Mouse (Mus musculus) hindbrain, embryonic 14.5 days (tissue): Measurements from ENCODE around the gene Spsb2. TPM values are rescaled to one million over a fixed set of nuclear protein-coding genes. Genes with fewer than 3 reads are reported as not detected.
A peak's percentile ranks its signal among the peaks of the same experiment; 100 is the strongest.

ENCODE experiments used
- ATAC-seq: fragments of 200-750 bp; cut with Nextera tagmentation; 2 replicates; pipeline ENCODE4 v1.8.0; 2017; ENCODE audit warnings: moderate number of reproducible peaks, mild to moderate bottlenecking, moderate TSS enrichment, moderate library complexity; ENCODE audit not compliant: low FRiP score
- DNase-seq: peaks from one replicate; pipeline ENCODE4 v3.0.0-alpha.2; 2015; ENCODE audit warnings: low spot score
- H3K27ac ChIP-seq: fragments of 300-500 bp; sonication (generic); 2 replicates; pipeline ENCODE4 v1.5.1; 2014; ENCODE audit warnings: mild to moderate bottlenecking, moderate library complexity
- H3K27me3 ChIP-seq: fragments of 300-500 bp; sonication (generic); 2 replicates; pipeline ENCODE4 v1.6.1; 2014; ENCODE audit warnings: mild to moderate bottlenecking, low read length, mixed read lengths; ENCODE audit not compliant: control insufficient read depth, insufficient read depth
- H3K36me3 ChIP-seq: fragments of 300-500 bp; sonication (generic); replicated peaks from 2 replicates; pipeline ENCODE4 v1.6.1; 2014; ENCODE audit not compliant: control insufficient read depth, insufficient read depth
- H3K4me1 ChIP-seq: fragments of 300-500 bp; sonication (generic); replicated peaks from 2 replicates; pipeline ENCODE4 v1.6.1; 2014; ENCODE audit warnings: antibody characterized with exemption, low read length, mixed read lengths; ENCODE audit not compliant: control insufficient read depth, insufficient read depth
- H3K4me2 ChIP-seq: fragments of 300-500 bp; sonication (generic); replicated peaks from 2 replicates; pipeline ENCODE4 v1.6.1; 2014; ENCODE audit warnings: mild to moderate bottlenecking, moderate library complexity
- H3K4me3 ChIP-seq: fragments of 300-500 bp; sonication (generic); replicated peaks from 2 replicates; pipeline ENCODE4 v1.5.1; 2014; ENCODE audit warnings: mild to moderate bottlenecking, low read length
- H3K9ac ChIP-seq: fragments of 300-500 bp; sonication (generic); 2 replicates; pipeline ENCODE4 v1.6.1; 2014
- H3K9me3 ChIP-seq: fragments of 300-500 bp; sonication (generic); 2 replicates; pipeline ENCODE4 v1.6.1; 2016; ENCODE audit warnings: low read length; ENCODE audit not compliant: control insufficient read depth
- WGBS: fragments of 180-500 bp; shearing (Covaris S2); extraction: QIAGEN DNeasy Blood & Tissue Kit; methylation state at CpG from one replicate; pipeline ENCODE4 v1.1.7; 2014; 5-methylcytosine and 5-hydroxymethylcytosine counted together
- polyA plus RNA-seq: library from polyadenylated mRNA; unstranded; fragments of >200 nt; fragmentation: Nextera tagmentation; extraction: Ambion mirVana; gene quantifications from 2 replicates; pipeline ENCODE4 v1.2.1, GENCODE M21; 2014

Spsb2 gene
- polyA plus RNA-seq, 1 experiment from 2014 or later, result 6.6 TPM

- Histone ChIP-seq H3K9me3 (no peaks in the 10 kb centered on the region), H3K27me3 (no peaks in the 10 kb centered on the region), H3K9ac (no peak overlapping the region), H3K4me1 (peaks cover 15% of the 10 kb centered on the region; the same call in 1 of the 2 replicates), H3K27ac (no peak overlapping the region), H3K36me3 (no peaks in the 10 kb centered on the region), H3K4me2 (no peak overlapping the region), H3K4me3 (no peak overlapping the region)
- WGBS, result 89% methylated on average over 15 of the region's 15 CpGs
- ATAC-seq, result no peak
- no peak for DNase-seq
Measured at GRCm38 (mm10) chr6:124770511-124770910, 38.0 kb upstream of the Spsb2 start.

DNA sequence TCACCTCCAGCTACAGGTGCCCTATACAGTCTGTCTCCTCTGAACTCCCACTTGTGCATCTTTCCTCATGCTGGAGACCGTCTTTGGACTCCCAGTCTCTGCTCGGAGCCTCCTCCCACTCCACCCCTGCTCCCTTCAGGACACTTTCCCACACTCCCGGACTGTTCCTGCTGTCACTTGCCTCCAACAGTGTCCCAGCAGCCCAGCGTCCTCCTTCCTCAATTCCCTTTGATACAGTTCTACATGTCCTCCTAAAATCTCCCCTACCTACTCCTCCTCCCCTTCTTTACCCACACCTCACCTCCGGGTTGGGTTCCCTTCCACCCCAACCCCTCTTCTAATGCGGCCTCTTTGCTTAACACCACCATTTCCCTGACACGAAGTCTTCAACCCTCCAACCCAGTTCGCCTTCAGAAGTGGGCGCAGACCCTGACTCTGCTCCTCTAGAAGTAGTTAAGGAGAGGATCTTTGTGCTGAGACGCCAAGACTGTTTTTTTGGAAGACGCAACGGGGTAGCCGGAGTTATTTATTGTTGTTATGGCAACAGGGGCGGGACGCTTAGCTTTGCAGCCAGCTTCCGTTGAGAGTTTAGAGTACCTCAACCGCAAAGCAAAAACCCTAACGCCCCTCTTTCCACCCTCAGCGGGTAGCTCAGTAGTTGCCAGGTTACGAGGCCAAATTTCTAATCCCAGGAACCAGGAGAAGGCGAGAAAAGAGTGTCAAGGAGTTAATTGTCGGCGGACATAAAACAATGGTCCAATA is 29.1 kb upstream of the Spsb2 start, which contains the start of gene Lrrc23:
Gene Lrrc23 (minus strand): TSS at position 506 of the 762 bp plus-strand sequence.
- WGBS, result 2% methylated on average over 23 of the region's 23 CpGs
- H3K36me3 ChIP-seq, result no peaks in the 10 kb centered on the region
- H3K4me3 ChIP-seq, result peak within 1 kb of the TSS; percentile 33
- 0 out of 2 replicates have a peak, but pooled peaks cover 4% of the 10 kb centered on the region for H3K27me3 ChIP-seq
- H3K9ac ChIP-seq, result peak within 1 kb of the TSS; percentile 49
- peak within 1 kb of the TSS; percentile 78 for H3K4me2 ChIP-seq
- H3K27ac ChIP-seq, result peak within 1 kb of the TSS; percentile 43
- DNase-seq (peak; percentile 73), ATAC-seq (peak; percentile 62; the same call in 1 of the 2 replicates)
- no peaks in the 10 kb centered on the region for H3K9me3 ChIP-seq
- peaks cover 13% of the 10 kb centered on the region; the same call in 1 of the 2 replicates for H3K4me1 ChIP-seq

DNA sequence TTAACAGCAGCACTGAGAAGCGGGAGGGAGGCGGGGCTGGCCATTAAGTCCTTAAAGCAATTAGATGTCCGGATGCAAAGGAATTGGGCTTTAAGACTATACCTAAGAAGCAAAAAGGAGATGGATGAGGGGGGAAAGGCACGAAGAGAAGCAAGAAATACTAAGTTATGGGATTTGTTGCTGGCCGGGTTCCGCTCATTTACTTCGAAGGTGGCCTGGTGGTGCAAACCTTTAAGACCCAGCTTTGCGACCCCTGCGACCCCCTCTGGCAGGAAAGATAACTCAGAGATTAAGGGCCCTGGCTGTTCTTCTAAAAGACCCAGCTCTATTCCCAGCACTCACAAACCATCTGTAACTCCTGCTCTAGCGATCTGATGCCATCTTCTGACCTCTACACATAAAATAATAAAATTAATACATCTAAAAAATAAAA is 28.5 kb upstream of the Spsb2 start:
- Histone ChIP-seq H3K27me3 (0 out of 2 replicates have a peak, but pooled peaks cover 4% of the 10 kb centered on the region), H3K4me2 (peak overlapping the region; percentile 78), H3K9me3 (no peaks in the 10 kb centered on the region), H3K36me3 (no peaks in the 10 kb centered on the region), H3K27ac (peak overlapping the region; percentile 32; the same call in 1 of the 2 replicates), H3K4me1 (peaks cover 13% of the 10 kb centered on the region; the same call in 1 of the 2 replicates), H3K4me3 (peak overlapping the region; percentile 33), H3K9ac (peak overlapping the region; percentile 49)
- no peak for ATAC-seq
- DNase-seq, result no peak
- WGBS, result 5% methylated on average over 10 of the region's 10 CpGs

DNA sequence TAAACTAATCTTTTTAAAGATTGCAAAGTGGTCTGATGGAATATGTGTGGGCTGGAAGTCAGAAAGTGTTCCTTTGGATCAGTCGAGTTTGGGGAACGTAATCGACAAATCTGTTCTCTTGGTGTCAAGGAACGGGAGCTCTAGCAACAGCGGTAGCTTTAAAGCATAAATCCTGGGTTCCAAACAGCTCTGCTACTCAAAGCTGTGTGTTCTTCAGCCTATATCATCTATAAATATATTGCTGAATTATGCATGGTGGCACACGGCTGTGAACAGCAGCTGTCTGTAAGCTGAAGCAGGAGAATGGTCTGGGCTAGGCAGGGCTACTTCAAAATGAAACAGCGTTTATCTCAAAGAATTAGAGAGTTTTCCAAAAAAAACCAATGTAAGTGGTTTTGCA is 27.5 kb upstream of the Spsb2 start:
- 92% methylated on average over 7 of the region's 7 CpGs for WGBS
- Histone ChIP-seq H3K36me3 (no peaks in the 10 kb centered on the region), H3K4me3 (no peak overlapping the region), H3K27ac (no peak overlapping the region), H3K9ac (no peak overlapping the region), H3K27me3 (0 out of 2 replicates have a peak, but pooled peaks cover 4% of the 10 kb centered on the region), H3K4me1 (peaks cover 13% of the 10 kb centered on the region; the same call in 1 of the 2 replicates), H3K9me3 (no peaks in the 10 kb centered on the region), H3K4me2 (no peak overlapping the region)
- no peak for ATAC-seq
- no peak for DNase-seq

DNA sequence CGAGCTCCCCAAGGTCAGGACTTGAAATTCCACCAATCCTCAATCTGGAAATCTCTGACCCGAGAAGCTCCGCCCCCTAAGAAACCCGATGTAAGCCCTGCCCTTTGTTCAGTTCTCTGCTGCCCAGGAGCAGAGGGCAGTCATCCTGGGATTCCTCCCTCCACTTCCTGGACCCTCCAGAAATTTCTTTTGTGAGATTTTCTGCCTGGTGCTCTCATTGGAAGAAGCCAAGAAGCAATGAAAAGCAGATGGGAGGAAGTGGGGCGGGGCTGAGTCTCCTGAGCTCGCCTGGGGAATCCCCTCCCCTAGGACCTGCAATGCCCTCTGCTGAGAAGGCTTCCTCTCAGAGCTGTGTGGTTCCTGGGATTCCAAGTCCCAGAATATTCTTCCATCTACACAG is 26.0 kb upstream of the Spsb2 start:
- Histone ChIP-seq H3K27ac (no peak overlapping the region), H3K4me3 (no peak overlapping the region), H3K36me3 (no peaks in the 10 kb centered on the region), H3K9me3 (no peaks in the 10 kb centered on the region), H3K9ac (no peak overlapping the region), H3K27me3 (0 out of 2 replicates have a peak, but pooled peaks cover 4% of the 10 kb centered on the region), H3K4me2 (no peak overlapping the region), H3K4me1 (peaks cover 13% of the 10 kb centered on the region; the same call in 1 of the 2 replicates)
- ATAC-seq (no peak), DNase-seq (no peak)
- WGBS, result 31% methylated on average over 6 of the region's 6 CpGs

GRCm38 (mm10) chr6:124786756-124787420 is 21.6 kb upstream of the Spsb2 start:
- H3K4me1 ChIP-seq, result 0 out of 2 replicates have a peak, but pooled peaks cover 3% of the 10 kb centered on the region
- H3K36me3 ChIP-seq, result no peaks in the 10 kb centered on the region
- no peak overlapping the region for H3K4me3 ChIP-seq
- DNase-seq, result no peak
- WGBS, result 60% methylated on average over 8 of the region's 8 CpGs
- H3K9ac ChIP-seq, result no peak overlapping the region
- H3K4me2 ChIP-seq, result no peak overlapping the region
- no peak for ATAC-seq
- no peak overlapping the region for H3K27ac ChIP-seq
- H3K27me3 ChIP-seq, result no peaks in the 10 kb centered on the region
- no peaks in the 10 kb centered on the region for H3K9me3 ChIP-seq

GRCm38 (mm10) chr6:124787722-124788121 is 20.7 kb upstream of the Spsb2 start:
- Histone ChIP-seq H3K4me1 (0 out of 2 replicates have a peak, but pooled peaks cover 3% of the 10 kb centered on the region), H3K9me3 (no peaks in the 10 kb centered on the region), H3K27ac (no peak overlapping the region), H3K4me2 (no peak overlapping the region), H3K27me3 (no peaks in the 10 kb centered on the region), H3K9ac (no peak overlapping the region), H3K36me3 (no peaks in the 10 kb centered on the region), H3K4me3 (no peak overlapping the region)
- WGBS, result 74% methylated on average over 10 of the region's 10 CpGs
- no peak for DNase-seq
- ATAC-seq, result no peak

GRCm38 (mm10) chr6:124789519-124789918 is 18.9 kb upstream of the Spsb2 start:
- H3K4me3 ChIP-seq, result no peak overlapping the region
- H3K4me1 ChIP-seq, result 0 out of 2 replicates have a peak, but pooled peaks cover 3% of the 10 kb centered on the region
- ATAC-seq, result no peak
- WGBS, result 78% methylated on average over 4 of the region's 4 CpGs
- no peaks in the 10 kb centered on the region for H3K27me3 ChIP-seq
- no peaks in the 10 kb centered on the region for H3K36me3 ChIP-seq
- no peak for DNase-seq
- H3K9me3 ChIP-seq, result no peaks in the 10 kb centered on the region
- no peak overlapping the region for H3K27ac ChIP-seq
- no peak overlapping the region for H3K9ac ChIP-seq
- no peak overlapping the region for H3K4me2 ChIP-seq

DNA sequence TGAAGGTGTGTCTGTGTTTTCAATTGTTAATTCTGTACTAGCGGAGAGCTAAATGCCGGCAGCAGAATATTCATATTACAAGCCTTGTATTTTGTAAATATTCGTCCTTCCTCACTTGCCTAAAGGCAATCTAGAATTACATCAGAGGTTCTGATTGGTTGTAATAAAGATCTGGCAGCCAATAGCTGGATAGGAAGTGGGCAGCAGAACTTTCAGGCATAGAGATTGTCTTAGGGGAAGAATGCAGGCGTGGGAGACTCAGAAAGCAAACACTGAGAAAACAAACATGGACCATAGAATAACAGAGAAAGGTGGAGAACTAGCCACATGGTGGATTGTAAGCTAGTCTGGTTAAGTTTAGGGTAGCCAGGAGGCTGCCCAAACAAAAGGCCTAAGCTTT is 18.3 kb upstream of the Spsb2 start:
- H3K4me1 ChIP-seq, result 0 out of 2 replicates have a peak, but pooled peaks cover 3% of the 10 kb centered on the region
- H3K4me2 ChIP-seq, result no peak overlapping the region
- no peak overlapping the region for H3K9ac ChIP-seq
- 79% methylated on average over 4 of the region's 4 CpGs for WGBS
- no peak overlapping the region for H3K27ac ChIP-seq
- ATAC-seq (no peak), DNase-seq (no peak)
- H3K27me3 ChIP-seq, result no peaks in the 10 kb centered on the region
- no peaks in the 10 kb centered on the region for H3K36me3 ChIP-seq
- no peaks in the 10 kb centered on the region for H3K9me3 ChIP-seq
- H3K4me3 ChIP-seq, result no peak overlapping the region
